Mouse (Mus musculus): ENCODE measurements at regions not wholly inside any gene's neighbourhood (a gene's known extent, or its start where the extent isn't known, plus 50 kb on each side); places are given as distances from the start of the nearest gene placed in this dataset.

DNA sequence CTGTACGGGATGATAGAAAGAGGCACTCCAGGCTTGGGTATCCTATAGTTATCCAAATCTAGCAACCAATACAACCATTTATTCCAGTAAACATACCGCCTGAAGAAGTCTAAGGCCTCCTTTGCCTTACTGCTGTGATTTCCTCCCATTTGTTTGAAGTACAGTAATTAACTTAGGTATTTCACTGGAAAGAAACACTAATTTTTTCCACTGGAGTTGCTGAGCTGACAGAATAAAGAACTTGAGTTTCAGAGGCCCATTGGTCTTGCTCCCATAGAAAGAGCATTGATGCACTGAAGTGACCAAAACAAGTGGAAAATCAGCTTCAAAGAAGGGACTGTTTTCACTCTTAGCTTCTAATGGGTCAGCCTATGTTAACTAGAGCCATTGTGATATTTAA lies 1100.8 kb upstream of the Gm7489 start:
- no peak for DNase-seq (ENCODE audit: low spot score)

DNA sequence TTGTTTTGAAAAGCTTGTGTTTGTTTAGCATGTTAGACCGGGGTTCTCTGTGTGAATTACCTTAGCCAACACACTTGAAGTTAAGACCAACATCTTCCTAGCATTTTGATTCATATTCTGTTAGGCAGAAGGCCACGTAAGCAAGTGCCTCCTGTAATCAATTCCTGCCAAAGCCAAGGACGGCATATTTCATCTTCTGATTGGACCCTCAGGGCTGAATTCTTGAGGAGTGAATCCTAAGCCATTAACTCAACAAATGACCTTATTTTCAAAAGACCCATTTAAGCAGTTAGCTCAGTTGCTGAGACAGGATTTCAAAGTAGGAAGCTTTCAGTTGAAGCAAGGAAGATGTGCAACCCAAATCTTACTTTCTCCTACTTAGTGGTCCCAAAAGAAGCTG lies 1099.5 kb upstream of the Gm7489 start:
- no peak for DNase-seq (ENCODE audit: low spot score)

DNA sequence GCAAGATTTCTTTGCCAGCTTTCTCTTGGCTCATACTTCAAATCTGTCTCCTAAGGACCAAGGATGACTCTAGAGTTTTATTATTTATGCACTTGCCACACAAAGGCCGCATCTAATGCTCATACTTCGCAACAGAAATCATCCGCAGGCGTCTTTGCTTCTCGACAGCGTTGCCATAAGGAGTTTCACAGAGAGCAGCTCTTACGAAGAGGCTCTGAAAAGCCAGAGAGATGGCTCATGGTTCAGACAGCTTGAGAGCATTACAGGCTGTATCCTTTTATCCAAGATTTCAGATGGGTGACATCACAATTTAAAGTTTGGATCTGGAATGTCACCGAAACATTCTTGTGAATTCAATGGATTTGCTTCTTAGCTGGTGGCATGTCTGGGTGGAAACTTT lies 1098.7 kb upstream of the Gm7489 start:
- DNase-seq (ENCODE audit: low spot score) = no peak

DNA sequence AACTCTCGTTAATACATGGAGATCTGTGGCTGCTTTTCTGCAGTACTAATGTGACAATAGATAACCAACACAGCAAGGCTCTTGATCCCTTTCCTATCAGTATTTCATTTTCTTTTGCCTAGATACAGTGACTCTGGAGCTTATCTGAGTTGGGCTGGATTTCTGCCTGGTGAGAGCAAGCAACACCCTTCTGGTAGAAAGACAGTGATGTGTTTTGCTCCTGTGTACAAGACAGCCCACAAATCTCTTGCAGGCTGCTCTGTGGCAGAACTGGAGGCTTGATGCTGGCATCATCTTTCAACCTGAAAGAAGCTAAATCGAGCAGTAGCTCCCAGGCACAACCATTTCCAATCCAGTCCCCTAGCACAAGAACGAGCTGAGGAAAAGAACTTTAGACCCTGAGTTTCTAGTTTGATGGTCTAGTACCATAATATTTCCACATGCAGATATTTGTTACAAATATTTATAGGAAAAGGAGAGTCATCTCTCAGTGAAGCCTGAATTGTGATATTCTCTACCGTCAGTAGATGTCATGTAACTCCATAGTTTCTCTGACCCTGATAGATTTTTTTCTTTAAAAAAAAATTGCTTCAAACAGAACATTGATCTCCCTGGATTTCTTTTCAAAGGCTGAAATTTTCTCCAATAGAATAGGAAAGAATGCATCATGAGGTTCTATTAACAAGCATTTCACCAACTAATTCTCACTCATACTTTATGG lies 1079.1 kb upstream of the Gm7489 start:
- no peak for DNase-seq (ENCODE audit: low spot score)

DNA sequence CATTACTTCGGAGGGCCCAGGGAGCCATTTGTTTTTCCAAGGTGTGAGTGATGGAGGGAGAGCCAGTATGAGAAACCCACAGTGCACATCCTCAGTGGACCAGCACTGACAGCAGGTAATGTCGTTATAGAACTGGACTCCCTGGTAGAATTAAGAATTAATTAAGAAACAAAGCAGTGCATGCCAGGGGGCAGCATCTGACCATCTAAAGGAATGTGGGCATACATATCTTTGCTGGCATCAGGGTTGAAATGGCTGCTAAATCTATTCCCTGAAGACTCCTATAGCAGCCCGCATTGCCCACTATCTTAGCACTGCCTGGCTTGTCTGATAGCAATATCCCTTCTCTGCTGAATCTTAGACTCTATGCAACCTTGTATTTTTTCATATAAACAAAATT lies 1076.1 kb upstream of the Gm7489 start:
- no peak for DNase-seq (ENCODE audit: low spot score)

DNA sequence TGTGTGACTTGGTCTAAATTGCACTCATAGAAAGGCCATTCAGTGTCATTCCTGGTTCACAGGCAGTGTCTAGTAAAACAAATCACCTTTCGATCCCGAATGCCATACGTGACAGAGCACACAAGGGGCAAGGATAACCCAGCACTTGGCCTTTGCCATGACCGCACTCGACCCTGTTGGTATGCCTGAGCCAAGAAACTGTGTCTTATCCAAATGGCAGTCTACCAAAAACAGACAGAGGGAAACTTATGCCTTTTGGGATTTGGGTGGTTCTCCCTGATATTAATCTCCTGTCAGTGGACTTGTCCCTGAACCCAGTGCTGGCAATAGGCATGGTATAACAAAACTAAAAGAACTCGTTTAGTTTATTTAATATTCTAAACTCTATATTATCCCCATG lies 1063.9 kb upstream of the Gm7489 start:
- DNase-seq (ENCODE audit: low spot score) = no peak

DNA sequence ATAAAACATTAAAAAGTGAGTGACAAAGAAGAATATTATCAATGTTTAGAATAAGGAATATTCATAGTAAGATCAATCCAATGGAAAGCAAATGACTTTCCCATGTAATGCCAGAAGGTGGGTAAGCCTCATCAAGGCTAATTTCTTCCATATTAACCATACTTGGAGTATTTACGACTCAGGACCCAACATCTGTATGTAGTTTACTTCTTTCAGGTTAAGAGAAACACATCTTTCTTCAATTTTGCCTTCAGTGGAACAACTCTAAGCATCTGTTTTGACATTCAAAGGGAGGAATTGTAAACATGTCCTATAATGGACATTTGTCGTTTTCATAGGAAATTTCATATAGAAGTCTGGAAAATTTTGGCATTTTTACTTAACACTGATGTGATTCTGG lies 1047.8 kb upstream of the Gm7489 start:
- no peak for DNase-seq (ENCODE audit: low spot score)

DNA sequence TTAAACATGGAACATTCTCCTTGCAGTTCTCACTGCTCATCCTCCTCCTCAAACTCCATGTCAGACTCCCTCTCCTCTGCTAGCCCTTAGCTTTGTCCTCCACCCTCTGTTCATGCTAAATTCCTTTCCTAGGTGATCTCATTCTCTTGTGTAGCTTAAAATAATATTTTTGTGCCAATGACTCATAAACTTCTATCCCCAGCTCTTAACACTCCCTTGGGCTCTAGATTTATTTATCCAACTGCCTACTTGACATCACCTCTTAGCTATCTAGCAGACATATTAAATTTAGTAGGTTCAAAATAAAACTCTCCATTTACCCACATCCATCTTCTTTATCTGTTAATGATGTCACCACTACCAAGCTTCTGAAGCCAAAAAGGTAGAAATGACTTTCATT lies 1036.6 kb upstream of the Gm7489 start:
- DNase-seq (ENCODE audit: low spot score) = no peak

DNA sequence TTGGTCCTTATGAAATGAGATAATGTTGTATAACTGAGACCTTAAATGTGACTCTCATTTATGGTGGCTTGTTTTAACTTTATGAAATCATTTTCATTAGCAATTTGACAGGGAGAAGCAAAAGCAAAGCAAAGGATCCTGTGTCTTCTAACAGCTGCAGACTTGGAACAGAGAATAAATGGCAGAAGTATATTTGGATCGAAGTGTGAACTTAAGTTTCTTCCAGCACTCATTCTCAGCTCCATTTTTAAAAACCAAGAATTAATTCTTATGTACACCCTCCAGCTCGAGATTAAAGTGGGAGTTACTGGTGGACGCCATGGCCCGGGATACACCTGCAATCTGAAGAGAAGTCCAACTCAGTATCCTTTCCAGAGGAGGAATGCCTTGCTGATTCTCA lies 1026.0 kb upstream of the Gm7489 start:
- no peak for DNase-seq (ENCODE audit: low spot score)

DNA sequence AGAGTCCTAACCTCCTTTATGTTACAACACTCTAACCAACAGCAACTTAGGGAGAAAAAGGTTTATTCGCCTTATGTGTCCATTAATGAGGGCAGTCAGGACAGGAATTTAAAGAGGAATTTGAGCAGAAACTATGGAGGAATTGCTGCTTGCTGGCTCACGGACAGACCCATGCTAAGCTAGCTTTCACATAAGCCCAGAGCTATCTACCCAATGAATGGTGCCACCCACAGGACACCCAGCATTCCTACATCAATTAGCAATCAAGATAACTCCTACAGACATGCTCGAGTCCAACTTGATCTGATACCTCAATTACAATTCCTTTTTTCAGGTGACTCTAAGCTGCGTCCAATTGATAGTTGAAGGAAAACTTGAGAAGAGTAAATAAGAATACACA lies 1021.2 kb upstream of the Gm7489 start:
- DNase-seq (ENCODE audit: low spot score) = no peak

DNA sequence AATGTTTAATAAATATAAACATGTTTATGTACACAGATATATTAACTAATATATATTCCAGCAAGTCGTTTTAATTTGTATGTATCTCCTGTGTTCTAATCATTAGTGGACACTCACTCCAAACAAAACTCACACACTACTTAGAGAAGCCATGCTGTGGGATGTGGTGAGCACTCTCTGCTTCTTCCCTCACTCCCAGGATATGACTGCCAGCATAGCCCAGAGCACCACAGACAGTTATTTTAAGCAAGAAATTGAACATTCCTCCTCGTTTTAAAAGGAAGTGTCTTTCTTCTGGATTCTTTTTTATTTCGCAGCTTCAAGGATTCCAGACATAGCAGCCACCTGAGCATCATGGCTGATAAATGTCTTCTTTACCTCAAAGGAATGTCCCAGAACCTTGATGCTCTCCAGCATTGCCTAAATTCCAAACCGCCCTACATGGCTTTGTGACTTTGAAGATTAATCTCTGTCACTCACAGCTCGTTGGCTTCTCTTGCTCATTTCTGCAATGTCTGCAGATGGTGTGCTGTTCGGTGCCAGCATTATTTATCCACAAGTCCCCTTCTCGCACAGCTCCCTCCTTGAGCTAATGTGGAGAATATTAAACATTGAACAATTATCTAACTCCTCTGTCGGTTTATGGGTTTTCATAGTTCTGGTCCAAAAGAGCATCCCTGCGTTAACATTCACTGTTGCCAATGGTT lies 992.3 kb upstream of the Gm7489 start:
- no peak for DNase-seq (ENCODE audit: low spot score)

DNA sequence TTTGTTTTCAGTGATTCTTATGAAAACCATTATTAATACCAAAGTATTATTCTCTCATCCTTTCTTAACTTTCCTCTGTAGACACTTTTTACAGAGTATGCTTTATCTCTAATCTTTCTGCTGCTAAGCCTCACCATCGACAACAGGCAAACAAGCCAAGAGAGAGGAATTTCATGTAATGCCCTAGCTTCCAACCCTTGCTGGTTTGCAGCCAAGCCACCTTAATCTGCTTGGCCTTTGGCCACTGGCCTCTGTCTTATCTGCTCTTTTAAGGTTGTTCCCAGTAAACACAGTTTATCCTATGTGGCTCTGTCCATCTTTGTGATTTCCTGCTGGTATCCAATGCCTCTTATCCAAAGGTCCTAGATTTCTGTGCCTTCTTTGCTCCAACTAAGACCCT lies 986.6 kb upstream of the Gm7489 start:
- DNase-seq (ENCODE audit: low spot score) = no peak

DNA sequence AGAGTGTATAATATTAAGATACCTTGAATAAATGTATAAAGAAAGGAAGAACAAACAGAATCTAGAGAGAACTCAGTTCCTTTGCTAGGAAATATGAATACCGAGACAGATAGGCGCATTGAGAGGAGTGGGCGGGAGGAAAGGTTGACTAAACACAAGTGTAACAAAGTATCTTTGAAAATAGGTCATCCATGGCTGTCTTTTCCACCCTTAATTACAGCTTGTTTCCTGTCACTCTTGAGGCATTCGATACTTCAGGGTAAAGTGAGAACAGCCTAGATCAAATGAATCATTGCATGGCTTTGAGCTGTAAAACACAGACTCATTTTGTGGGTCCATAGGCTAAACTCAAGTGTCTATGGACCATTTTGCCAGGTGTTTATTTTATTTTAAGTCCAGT lies 985.3 kb upstream of the Gm7489 start:
- DNase-seq (ENCODE audit: low spot score) = no peak

DNA sequence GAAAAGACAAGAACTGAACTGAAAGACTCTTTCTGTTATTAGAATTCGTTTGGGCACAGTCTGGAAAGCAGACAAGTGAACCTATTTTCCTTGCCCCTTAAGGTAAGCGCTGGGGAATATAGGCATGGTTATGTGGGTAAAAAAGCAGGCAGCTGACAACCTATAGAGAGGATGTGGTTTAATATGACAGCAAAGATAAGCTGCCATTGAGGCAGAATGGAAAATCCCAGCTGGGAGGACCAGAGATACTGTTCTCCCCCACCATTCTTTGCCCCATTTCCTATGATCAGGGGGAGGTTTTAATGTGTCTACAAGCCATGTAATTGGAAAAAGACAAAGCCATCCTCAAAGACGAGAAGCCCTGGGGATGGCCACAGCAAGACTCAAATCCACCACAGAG lies 984.9 kb upstream of the Gm7489 start:
- no peak for DNase-seq (ENCODE audit: low spot score)

DNA sequence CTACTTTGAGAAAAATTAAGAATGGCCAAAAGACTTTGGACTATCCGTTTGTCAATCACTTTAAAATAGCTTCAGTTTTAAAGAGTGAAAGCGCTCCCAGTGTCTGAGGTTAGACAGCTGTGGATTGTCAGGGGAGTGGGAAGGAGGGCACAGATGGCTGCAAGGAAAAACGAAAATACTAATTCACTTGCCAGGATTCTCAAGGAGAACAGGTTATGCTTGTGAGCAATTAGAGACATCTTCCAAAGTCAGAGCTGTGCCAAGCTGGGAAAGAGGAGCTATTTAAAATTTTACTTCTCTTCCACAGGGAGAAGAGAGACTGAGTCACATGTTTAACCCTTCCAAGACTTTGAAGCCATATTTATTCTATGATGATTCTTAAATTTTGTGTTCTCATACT lies 979.5 kb upstream of the Gm7489 start:
- no peak for DNase-seq (ENCODE audit: low spot score)

DNA sequence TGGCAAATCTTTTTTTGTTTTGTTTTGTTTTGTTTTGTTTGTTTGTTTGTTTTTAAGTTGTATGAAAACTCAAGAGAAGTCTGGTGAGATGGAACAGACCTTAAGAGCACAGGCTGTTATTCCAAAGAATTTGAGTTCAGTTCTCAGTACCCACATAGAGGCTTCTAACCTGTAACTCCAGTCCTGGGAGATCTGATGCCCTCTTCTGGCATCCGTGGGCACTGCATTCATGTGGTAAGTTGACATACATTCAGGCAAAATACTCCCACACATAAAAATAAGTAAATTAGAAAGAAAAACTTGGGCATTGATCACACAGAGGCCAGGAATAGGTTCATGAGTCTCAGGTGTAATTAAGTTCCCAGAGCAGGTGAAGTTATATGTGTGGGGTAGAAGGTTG lies 977.5 kb upstream of the Gm7489 start:
- DNase-seq (ENCODE audit: low spot score) = no peak

DNA sequence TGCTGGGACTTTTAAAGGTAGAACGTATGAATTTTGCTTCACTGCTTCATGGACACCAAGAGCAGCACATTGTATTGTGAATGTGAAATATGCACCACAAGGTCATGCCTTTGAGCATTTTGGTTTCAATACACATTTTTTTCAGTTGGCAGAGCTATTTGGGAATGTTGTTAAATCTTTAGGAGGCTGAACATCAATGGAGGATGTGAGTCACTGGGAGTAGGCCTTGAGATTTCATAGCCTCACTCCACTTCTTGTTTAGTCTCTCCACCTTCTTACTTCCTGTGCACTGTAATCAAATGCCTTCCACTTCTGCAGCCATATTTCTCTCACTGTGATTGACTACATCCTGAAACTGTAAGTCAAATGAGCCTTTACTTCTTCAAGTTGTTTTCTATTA lies 962.4 kb upstream of the Gm7489 start:
- DNase-seq (ENCODE audit: low spot score) = no peak

DNA sequence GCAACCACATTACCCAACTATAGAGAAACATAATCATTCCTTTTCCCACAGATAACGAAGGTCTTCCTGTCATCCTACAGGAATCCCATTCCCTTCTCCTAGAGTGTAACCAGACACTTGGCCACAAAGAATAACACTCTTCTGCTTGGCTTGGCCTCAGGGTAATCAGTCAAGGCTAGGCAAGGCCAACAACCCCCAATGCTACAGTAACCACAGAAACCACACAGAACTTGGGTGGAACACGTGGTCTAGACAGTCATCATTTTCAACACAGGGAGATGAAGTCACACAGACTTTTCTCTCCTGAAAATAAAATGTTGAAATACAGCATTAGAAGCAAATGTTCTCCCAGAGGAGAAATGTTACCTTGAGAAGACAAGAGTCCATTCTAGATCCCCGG lies 956.3 kb upstream of the Gm7489 start:
- DNase-seq (ENCODE audit: low spot score) = peak; percentile 5

DNA sequence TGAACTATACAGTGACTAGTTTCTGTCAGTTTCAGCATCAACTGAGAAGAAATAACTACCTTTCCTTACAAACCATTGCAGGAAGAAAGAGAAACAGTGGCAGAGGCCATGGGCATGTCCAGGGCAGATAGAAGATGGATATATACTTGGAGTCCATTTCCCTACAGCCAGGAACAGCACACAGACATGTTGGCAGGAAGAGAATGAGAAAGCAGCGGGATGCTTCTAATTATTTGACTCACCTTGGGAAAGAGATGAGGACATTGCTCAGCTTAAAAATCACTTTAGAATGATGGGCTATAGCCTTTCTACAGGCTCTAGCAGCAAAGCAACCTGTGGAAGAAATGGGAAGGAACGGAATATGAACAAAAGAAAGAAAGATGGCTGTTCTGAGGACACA lies 947.6 kb upstream of the Gm7489 start:
- DNase-seq (ENCODE audit: low spot score) = no peak

DNA sequence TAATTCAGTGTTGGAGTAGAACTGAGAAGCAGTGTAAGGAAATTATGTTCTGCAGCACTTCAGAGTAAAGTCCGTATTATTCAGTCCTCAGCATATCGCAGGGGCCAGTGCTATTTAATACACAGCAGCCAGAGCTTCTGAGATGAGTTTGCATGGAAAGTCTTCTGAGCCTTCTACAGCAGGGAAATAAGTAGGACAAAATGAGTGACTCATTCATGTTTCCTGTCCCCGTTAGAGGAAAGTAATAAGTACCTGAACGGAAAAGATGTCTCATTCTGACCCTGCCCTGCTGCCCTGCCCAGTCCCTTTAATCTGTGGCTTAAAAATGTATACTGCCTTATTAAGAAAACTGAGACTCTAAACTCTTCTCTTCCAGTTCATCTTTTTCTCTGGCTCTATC lies 940.1 kb upstream of the Gm7489 start:
- DNase-seq (ENCODE audit: low spot score) = no peak

DNA sequence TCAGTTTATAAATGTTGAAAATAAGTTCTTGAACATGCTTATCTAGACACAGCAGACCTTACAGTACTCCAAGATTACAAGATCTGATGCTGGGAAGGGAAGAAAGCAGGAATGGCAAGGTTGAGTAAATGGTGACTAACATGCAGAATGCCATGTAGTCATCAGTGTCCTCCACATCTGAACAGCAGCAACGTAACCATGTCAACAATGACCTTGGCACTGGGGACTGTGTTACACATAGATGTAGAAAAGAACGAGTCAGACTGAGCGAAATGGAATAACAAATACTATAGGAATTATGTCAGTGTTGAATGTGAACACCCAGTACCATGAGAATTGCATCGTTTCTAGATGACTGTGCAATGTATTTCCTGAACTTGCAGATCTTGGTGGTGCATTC lies 936.5 kb upstream of the Gm7489 start:
- no peak for DNase-seq (ENCODE audit: low spot score)

DNA sequence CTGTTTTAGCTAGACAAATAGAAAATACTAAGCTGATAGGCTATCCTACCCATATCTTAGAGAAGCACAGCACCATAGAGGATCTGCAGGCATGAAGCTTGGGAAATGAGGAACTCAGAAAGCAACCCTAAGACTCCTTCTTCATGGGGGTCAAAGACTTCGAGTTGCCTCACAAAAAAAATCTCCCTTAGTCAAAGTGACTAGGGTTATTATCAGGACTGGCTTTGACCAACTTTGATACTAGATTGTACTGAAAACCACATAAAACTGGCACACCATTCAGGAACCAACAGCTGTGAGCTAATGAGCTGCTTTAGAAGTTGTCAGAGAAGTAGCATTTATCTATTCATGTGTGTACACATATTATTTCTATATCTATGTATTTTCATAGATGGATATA lies 931.2 kb upstream of the Gm7489 start:
- no peak for DNase-seq (ENCODE audit: low spot score)

DNA sequence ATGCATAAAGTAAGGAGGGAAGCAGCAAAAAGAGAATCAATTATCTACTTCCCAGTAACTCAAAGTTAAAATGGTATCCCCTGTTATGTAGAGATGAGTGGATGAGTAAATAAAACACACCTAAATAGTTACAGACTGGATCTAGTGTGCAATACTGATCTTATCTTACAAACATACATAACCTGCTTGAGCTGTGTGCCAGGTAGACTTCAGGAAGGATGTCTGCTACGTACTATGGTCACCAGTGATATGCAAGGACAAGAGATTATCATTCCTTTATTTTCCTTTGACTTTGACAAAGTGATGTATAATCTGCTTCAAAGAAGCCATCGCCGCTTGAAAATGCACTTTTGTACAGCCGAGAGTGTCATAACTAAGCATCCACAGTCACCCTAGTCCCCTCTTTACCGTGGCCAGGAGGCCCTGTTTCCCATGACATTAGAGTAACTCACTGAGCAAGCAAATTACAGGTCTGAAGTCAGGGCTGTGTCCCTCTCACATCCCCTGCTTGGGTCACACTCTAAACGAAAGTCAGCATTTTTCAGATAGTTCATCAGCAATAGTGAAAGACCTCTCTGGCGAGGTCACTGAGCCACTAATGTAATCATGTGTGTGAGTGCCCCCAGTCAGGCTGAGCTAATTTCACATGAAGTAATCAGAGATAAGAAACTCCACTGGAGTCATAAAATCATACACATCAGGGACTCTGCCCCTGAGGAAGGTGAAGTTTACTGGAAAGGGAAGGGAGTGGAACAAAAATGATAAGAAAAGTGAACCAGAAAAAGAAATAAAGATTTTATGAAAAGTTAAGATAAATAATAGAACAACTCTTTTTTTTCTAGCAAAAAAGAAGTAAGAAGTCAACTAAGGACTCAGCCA lies 929.8 kb upstream of the Gm7489 start:
- DNase-seq (ENCODE audit: low spot score) = no peak

All from T-cell, adult 2 months (primary cell).